Mouse (Mus musculus) heart, postnatal 4 days (tissue): ENCODE measurements around the gene Psmg3. TPM values are rescaled to one million over a fixed set of nuclear protein-coding genes. Genes with fewer than 3 reads are reported as not detected.
A peak's percentile ranks its signal among the peaks of the same experiment; 100 is the strongest.

Experiments
- DNase-seq: peaks from one replicate; pipeline ENCODE4 v3.0.0; 2021
- total RNA-seq, 2 experiments: library from RNA; stranded (reverse); gene quantifications; 2 replicates each; pipeline ENCODE4 v1.2.3; 2021

The Psmg3 gene
- total RNA-seq, 2 experiments from 2014 or later = 12.2 to 15.2 TPM

DNA sequence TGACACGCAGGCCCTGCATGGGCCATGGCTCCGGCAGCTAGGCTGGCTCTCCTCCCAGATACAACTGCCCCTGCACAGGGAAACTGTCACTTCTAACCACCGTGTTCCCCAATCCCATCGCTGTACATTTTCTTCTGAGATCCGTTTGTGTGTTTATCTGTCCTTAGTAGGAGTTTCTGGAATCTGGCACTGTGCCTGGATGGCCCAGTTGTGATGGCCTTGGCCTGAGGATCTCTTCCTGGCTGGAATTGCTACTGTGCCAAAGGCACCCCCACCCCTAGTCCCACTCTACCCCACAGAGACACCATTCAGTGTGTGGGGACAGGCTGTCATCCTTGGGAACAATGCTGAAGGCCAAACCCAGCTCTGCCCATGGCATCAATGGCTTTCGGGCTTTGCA lies 10.7 kb downstream of the Psmg3 start:
- DNase-seq = peak; percentile 11

DNA sequence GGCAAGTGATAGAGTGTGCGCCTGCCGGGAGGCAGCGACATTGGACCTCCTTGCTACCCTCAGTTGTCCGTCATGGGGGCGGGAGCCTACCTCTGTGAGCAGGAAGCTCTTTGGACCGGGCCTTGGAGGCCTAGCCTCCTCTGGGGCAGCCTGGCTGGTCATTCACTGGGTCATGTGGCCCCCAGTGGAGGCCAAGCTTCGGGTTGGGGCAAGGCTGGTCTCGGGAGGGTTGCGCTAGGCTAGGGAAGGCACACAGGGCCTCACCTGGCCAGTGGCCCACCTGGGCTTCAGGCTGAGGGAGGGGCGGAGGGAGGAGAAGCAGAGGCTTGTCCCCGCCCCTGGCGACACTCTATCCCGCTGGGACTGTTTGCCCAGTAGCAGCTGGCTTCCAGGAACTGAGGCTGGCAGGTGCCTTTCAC lies 12.7 kb downstream of the Psmg3 start:
- no peak for DNase-seq

DNA sequence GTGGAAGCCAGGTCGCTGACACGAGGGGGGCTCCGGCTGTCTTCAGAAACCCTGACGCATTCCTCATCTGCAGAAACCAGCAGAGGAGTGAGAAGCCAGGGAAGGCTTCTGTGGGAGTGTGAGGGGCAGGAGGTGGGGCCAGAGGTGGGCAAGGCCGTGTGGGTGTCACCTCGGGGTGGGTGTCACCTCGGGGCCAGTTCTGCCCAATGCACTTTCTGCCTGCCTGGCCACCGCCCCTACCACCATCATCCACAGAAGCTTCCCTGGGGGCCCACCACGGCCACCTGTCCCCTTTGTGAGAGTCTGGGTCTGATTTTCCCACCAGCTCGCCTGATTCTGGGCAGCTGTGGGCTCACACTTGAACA lies 13.6 kb downstream of the Psmg3 start:
- DNase-seq = no peak

DNA sequence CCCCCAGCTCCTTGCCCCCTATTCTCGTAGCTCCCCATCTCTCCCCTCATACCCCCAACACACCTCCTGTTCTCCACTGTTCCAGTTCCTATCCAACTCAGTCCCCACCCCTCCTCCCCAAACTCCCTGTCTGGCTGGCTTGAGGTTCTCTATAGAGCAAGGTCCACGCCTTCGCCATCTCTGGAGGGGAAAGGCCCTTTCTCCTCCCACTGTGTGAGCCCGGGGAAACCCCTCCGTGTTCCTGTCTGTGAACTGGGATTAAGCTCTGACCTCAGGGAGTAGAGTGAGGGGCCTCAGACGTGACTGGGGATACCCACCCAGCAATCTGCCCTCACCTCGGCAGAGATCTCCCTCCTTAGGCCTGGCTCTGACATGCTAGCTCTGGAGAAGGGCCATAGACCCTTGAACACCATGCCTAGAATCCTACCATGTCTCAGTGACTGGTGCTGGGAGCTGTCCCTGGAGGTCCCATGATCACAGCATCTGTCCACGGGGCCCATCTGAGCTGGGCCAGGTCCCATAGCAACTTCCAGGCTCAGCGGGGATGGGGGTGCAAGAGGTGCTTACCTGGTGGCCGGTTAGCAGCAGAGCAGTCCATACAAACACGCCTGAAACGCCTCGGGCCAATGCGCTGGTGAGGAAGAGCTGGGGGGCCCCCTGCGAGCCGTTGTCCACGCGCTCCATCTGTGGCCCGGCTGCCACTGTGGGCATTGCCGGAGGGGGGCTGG lies 14.1 kb downstream of the Psmg3 start:
- no peak for DNase-seq

DNA sequence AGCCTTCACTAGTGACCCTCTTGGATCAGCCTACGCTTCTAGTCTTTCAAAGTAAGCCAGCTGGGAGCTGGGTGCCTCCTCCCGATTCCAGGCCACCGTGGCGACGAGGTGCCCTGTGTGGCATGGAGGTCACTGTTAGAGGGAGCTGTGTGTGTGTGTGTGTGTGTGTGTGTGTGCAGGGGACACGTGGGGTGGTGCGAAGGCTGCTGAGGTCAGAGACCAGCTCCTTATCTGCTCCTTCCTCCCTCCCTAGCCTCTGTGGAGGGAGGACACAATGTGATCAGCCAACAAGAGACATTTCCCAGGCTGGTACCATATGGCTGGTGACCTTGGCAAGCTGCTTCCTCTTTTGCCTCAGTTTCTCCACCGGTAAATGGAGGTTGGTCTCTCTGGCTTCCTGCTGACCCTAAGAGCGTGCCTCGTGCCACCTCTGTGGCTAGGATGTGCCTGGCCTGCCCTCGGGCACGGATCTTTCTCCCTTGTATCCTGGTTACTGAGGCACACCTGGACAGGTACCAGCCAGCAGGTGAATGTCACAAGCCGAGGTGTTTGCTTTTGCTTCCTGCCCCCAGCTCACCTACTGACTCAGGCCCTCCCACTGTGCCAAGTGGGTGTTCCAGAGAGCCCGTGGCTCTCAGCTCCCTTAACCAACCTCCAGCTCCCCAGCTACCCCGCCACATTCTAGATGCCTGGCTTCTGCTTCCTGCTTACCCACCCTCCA lies 14.8 kb downstream of the Psmg3 start:
- peak; percentile 13 for DNase-seq

DNA sequence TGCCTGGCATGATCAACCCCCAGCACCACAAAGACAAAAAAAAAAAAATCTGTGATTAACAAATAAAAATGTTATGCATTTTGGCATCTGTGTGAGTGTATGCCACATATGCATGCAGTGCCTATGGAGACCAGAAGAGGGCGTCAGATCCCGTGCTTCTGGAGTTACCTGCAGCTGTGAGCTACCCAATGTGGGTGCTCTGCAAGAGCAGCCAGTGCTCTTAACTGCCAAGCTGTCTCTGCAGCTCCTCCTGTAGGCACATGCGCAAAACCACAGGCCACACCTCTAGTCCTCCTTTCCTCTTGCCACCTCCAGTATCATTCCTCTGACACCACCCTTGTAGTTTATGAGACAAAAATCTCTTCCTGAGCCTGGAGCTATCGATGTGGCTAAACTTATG lies 17.3 kb downstream of the Psmg3 start:
- DNase-seq = peak; percentile 6

DNA sequence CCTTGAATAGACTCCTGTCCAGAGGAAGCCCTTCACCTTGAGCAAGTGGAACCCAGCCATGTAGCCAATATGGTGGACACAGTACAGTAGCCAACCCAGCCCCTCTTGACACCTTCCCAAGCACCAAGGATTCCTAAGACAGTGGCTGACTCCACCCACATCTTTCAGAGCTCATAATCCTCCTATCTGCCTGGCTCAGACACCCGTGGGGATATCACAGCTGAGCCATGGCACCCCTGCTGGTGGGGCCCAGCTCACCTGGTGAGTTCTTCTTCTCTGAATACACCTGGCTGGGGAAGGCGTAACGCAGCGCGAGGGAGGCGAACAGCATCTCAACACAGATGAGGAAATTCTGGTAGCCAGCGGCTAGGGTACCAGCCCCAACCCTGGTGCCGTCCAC lies 20.8 kb downstream of the Psmg3 start:
- DNase-seq = peak; percentile 7

DNA sequence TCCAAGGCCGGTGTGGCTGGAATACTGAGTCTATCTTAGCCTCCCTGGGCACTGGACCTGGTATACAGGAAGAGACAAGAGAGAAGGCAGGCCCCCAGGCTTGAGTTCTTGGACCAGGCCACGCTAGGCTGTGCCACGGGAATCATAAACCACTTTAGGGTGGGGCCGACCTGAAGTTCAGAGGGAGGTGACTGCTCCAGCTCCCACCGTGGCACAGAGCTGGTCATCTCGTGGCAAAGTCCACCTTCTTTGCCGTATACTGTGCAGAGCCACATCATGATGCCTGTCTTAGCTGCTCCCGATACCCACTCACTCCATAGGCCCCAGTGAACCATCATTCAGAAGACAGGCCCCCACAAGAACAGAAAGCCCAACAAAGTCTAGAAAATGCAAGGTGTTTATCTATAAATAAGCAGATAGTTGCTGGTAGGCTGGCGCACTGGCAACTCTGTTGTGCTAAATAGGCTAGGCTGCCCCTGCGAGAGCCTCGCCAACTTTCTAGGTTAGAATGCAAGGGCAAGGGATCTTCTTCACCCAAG lies 22.0 kb downstream of the Psmg3 start:
- DNase-seq = peak; percentile 5

DNA sequence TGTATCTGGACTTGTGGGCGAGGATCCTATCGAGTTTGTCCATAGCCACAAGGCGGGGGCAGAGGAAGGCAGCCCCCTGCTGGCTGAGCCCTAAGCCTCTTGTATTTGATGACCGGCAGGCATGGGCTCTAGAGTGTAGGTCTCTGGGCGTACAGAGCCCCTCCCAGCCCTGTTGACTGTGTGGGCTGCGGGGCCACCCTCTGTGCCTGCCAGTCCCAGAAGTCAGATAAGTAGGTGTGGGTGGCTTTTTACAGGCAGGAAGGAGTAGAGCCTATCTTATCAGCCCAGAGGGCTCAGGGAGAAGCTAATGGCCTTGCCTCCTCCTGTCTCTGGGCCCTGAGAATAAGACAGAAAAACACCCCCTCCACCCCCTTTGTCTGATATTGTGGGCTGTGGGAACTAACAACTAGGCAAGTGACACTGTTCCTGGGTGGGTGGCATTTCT lies 22.6 kb downstream of the Psmg3 start:
- DNase-seq = peak; percentile 39

DNA sequence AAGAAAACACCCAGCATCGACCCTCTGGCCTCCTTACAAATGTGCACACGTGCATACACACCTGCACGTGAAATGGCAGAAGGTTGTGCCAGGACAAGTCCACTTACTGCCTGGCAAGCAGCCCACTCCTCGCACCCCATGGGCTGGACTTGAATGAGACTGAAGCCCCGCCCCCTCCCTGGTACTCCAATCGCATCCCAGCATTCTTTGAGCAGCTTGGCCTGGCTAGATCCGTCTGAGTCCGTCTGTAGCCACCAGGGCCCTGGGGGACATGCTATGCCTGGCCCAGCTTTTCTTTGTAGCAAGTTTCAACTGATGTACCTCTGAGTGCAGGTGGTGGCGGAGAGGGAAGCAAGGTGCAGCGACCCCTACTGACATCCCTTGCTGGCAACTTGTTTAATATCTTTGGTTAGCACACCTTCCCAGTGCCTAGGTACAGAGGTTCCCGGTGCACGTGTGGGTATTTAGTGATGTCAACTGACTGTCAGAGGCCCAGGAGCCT lies 23.0 kb downstream of the Psmg3 start:
- peak; percentile 84 for DNase-seq

DNA sequence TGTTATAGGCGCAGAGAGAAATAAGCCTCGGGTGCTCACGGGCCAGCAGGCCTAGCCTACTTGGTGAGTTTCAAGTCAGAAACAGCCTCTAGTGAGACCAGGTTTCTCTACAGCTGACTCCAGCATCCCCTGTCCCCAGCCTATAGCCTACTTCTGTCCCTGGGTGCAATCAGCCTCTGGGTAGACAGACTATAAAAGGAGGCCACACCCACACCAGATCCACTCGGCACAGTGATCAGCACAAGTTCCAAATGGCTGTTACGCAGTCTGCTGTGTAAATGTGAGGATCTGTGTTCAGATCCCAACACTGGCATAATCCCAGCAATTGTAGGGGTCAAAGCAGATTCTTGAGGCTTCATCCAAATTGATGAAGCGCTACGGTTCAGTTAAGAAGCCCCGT lies 23.5 kb downstream of the Psmg3 start:
- DNase-seq = peak; percentile 9

DNA sequence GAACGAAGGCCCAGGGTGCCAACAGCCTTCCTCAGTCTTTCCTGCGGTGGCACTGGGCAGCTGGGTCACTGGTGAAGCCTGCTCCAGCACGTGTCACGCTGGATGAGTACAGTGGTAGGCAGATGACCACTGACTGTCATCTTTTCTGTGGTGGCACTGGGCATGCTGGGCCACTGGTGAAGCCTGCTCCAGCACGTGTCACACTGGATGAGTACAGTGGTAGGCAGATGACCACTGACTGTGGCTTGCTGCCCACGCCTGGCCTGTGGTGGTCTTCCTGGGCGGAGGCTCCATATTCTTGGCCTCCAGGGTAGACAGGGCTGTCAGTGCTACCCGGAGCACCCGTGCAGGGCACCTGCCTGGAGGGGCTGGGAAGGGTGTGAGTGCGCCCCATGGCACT lies 24.8 kb downstream of the Psmg3 start:
- DNase-seq = peak; percentile 5

DNA sequence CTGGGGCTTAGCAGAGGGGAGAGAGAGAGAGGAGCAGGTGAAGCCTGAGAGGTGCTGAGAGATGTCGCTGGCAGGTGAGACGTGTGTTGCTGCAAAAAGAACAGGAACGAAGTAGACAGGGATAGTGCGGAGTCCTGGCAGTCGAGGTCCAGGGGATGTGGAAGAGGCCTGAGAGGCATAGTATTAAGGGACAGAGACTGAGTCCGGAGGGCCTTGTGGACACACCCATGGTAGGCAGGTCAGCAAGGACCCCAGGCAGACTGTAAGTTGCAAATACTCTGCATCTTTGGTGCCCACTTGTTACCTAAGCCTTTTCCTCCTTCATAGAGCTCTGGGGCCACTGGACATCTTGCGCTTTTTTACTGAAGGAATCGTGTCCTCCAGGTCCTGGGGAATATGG lies 25.5 kb downstream of the Psmg3 start:
- DNase-seq = peak; percentile 5

DNA sequence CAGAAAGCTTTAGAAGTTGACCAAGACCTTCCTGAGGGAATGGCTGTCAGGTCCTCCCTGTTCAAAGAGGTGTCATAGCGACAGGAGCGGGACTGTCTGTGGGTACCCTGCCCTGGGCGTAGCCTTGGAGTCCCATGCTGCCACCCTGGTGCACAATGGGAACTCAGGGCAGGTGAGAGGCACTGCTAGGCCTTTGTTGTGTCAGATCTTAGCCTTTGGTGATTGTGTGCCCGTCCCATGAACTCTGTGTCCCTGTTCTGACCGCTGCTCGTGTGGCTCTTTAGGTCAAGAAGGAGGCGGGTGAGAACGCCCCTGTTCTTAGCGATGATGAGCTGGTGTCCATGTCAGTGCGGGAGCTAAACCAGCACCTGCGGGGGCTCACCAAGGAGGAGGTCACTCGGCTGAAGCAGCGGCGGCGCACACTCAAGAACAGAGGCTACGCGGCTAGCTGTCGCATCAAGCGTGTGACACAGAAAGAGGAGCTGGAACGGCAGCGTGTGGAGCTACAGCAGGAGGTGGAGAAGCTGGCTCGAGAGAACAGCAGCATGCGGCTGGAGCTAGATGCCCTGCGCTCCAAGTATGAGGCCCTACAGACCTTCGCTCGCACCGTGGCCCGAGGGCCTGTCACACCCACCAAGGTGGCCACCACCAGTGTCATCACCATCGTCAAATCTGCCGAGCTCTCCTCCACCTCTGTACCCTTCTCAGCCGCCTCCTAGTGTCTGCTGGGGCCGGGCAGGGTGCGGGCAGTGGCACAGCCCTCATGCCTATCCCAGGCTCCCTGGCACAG lies 26.7 kb downstream of the Psmg3 start:
- DNase-seq = peak; percentile 5

DNA sequence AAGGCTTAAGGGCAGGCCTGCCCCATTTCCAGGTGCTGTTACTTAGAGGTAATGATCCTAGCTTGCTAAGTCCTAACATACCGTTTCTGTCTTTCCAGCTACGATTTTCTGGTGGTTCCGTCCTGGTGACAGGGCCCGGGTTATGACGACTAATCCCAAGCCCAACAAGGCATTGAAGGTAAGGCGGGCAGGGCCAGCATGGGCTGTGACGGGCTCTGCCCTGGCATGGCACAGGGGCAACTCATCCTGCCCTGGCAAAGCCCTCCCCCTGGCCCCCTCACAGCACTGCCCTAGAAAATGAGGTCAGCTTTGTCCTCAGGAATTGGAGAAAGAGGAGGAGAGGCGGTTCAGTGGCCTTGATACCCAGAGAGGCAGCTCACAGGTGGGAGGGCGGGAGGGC lies 27.6 kb downstream of the Psmg3 start:
- DNase-seq = peak; percentile 9

DNA sequence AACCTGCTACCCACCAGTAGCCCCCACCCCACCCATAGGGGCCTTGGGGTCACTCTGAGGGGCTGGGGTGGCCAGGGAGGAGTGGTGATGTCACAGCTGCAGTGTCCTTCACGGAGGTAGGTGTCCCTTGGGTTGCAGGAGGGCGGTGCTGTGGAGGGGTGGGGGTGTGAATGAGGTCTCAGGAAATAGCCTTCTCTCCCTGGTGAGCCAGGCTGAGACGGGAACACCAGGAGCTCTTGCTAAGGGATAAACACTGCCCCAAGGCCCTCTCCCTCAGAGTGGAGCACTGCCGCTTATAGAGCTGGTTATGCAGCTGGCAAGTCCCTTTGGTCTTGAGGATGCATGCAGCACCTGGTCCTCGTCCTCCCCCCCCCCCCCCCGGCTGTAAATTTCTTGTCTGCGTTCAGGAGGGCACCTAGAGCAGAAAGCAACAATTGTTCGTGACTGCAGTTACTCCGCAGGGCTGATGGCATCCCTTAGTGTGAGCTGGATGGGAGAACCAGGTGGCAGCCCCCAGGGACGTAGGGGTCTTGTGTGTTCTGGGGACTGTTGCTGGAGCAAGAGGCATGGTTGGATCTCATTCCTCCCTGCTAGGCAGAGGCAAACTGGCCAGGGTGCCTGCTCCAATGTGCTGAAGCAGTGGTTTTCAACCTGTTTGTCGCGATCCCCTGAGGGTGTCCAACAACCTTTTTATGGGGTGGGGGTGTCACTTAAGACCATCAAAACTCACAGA lies 28.4 kb downstream of the Psmg3 start:
- DNase-seq = peak; percentile 11

DNA sequence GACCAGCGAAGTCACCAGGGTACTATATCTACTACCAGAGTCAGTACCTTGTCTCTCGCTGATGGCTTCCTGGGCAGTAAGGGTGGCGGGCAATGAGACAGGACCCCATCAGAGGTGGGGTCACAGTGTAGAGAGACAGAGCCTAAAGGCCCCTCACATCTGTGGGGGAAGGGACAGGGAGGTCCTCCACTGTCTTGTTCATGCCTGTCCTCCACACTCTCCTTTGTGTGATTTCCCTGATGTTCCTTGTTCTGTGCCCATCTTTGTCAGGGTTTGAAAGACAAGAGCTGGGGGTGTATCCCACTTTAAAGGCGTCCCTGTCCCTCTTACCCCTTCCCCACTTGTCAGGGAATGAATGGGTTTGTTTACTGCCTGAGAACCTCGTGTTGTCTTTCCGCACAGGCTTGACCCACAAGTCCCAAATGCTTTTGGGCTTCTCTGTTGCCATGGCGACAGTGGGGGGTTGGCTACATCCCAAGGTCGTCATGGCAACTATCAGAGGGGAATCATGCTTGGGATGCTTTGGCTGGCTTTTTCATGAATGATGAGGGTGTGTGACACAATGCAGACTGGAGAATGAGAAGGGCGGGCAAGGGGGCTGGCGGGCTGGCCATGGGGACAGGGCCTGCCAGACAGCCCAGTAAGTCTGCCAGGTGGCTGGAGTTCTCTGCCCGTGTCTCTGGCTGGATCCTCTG lies 29.1 kb downstream of the Psmg3 start:
- peak; percentile 96 for DNase-seq

DNA sequence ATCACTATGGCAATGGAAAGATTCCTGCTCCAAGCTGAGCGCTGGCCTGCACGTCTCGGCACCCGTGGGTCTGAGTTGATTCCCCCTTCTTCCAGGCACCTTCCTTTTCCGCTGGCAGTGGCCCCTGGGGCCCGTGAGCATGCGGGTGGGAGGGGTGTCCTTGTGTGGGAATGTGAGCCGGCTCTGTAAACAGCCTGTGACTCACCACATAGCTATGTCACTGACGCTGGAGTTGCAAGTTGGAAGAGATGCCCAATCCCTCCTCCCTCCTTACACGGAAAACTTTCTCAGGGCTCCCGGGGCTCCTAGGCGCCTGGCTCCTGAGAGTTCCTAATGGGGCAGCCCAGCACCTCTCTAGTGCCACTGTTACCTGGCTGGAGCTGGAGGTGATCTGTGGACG lies 29.8 kb downstream of the Psmg3 start:
- peak; percentile 92 for DNase-seq

DNA sequence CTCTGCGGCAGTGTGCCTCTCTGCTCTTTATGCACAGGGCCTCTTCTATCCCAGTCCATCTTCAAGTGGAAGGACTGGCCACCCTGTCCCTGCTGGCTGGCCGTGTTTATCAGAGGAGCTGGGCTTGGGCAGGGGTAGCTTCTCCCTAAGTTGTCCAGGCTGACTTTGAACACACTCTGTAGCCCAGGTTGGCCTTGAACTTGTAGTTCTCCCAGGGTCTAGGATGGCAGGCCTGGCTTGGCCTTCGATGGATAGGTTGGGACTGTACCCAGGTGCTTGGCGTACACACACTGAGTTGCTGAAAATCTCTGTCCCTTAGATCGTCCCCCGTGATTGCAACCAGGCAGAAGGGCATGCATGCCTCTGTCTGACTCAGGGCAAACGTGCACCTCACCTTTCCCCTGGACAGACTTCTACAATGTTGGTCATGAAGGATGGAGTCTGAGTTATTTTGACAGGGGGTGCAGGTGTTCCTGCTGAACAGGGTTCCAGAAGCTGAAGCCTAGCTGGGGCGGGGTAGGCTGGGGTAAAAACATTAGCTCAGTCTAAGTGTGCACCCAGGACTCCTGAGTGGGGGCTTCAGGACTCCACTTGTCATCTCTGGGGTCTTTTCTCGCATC lies 30.6 kb downstream of the Psmg3 start:
- DNase-seq = no peak

DNA sequence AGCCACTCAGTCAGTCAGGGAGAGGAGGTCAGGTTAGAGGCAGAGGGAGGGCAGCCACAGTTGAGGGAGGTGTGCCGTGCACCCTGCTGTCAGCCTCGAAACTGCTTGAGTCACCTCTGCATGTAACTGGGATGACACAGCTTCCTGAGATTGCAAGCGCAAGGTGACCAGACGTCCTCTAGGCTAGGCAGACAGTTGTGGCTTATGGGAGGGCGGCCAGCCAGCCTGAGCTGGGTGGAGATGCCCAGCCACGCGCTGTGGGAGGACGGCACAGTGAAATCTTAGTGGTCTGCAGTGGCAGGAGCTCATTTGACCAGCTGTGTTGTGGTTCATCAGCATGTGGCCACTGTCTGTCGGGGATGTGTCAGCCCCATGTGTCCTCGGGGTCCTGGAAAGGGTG lies 31.7 kb downstream of the Psmg3 start:
- DNase-seq = peak; percentile 72

DNA sequence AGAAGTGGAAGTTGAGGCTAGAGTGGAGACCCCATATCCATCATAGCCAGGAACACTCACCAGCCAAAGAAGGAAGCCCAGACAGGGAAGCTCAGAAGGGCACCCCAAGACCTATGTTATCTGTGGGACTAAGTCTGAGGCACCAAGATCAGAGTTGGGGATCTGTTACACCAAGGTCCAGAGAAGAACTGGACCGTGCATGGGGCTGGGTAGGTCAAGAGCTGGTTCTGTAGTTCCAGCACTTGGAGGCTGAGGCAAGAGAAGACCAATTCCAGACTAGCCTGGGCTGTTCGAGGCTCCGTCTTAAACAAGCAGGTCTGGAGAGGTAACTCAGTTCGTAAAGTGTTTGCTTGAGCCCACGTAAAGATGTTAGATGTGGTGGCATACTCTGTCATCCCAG lies 32.5 kb downstream of the Psmg3 start:
- DNase-seq = peak; percentile 4
